Mouse (Mus musculus) heart, adult 8-10 months (tissue): ENCODE results near the gene Tbc1d1. TPM values are rescaled to one million over a fixed set of nuclear protein-coding genes. Genes with fewer than 3 reads are reported as not detected.
A peak's percentile ranks its signal among the peaks of the same experiment; 100 is the strongest.
"Not testable (repeated sequence)": the region's sequence is repeated elsewhere in the genome, so short reads cannot be mapped to it uniquely, and the experiment has no call there.

Experiments
- DNase-seq: peaks from one replicate; pipeline ENCODE4 v3.0.0; 2022; ENCODE audit warnings: low spot score
- total RNA-seq, 4 experiments: library from RNA; stranded (reverse); gene quantifications; 2 replicates each; pipeline ENCODE4 v1.2.4; 2022

Gene Tbc1d1
- total RNA-seq, 4 experiments from 2014 or later, result 11.1 to 15.7 (median 13.5) TPM

DNA sequence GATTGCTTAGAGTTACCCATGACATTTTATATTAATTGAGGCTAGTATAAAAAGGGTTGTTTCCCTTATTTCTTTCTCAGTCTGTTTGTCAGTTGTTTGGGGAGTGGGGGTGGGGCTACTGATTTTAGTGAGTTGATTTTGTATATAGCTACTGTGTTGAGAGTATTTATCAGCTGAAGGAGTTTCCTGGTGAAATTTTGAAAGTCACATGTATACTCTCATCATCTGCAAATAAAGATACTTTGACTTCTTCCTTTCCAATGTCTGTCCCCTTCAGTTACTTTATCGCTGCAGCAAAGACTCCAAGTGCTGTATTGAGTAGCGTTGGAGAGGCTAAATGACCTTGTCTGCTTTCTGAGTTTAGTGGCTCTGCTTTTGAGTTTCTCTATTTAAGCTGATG lies 151.2 kb downstream of the Tbc1d1 start:
- DNase-seq, result no peak

DNA sequence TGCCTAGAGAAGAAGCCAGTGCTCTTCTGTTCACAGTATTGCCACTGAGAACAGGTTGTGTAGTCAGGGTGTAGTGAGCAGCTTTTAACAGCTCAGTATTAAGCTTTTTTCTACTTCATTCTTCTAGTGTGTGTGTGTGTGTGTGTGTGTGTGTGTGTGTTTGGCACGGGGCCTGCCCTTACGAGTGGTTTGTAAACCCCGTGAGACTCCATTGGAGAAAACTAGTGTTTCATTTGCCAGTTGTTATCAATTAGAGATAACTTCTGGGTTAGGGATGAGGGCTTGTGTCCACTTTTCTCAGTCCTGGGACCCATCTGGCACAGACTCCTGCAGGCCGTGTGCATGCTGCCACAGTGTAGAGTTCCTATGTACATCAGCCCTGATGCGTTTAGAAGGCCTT lies 156.2 kb downstream of the Tbc1d1 start:
- DNase-seq, result no peak

DNA sequence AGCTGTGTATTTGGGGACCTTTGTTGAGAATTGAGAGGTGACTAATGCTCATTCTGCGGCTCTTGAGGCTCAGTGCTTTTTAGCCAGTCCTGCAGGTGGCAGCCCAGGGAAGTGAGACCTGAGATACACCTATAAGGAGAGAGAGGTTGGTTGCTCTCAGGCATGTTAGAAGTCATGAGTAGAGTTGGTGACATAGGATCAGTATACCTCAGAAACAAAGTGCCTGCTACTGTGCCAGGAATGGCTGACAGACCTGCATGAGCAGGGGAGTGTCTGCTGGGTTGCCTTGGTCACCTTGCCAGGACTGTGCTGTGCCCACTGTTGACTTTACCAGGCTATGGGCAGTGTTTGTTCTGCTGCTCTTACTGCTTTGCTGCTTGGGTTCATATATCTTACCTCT lies 157.4 kb downstream of the Tbc1d1 start:
- DNase-seq, result no peak

DNA sequence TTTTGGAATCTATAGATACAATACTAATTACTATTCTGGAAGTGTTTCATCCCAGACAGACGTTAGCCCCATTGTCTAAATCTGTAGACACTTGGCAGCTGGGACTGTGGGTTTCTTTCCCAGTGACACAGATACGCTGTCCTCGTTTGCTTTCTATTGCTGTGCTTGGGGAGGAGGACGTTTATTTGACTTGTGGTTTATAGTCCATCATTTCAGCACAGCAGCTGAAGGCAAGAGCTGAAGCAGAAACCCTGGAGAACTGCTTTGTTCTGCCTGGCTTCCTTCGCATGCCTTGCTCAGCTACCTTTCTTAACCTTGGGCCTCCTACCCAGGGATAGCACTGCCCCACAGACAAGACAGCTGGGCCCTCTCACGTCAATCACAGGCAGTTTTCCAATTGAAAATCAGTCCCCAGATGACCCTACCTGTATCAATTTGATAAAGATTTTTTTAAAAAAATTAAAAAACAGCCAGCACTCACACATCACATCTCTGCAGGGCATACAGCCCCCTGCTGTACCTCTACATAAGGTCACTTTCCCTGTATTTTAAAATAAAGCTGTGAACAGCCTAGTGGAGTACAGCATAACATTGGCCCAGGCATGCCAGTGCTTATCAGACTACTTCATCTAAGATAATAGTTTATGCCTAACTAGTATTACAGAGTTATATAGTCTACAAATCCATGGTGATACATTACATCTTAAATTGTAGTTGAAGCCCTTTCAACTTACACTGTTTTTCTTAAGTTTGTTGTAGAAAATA lies 158.4 kb downstream of the Tbc1d1 start:
- DNase-seq, result no peak

DNA sequence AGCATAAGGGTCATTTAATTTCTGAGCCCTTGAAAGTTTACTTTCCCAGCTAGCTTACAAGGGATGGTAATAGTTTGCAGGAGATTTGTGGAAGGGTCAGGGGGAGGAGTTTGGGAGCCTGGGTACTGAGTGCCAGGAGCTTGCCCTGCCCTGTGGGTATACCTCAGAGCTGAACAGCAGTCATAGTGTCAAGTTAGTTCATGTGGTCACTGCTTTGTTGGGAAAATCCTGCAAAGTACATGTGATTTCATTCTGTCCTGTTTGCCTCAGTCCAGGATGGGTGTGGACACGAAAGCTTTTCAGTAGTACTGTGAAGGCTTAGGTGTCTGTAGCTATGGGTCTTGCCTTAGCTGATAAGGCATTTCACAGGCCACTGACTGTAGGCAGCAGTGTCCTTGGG lies 159.0 kb downstream of the Tbc1d1 start:
- no peak for DNase-seq

DNA sequence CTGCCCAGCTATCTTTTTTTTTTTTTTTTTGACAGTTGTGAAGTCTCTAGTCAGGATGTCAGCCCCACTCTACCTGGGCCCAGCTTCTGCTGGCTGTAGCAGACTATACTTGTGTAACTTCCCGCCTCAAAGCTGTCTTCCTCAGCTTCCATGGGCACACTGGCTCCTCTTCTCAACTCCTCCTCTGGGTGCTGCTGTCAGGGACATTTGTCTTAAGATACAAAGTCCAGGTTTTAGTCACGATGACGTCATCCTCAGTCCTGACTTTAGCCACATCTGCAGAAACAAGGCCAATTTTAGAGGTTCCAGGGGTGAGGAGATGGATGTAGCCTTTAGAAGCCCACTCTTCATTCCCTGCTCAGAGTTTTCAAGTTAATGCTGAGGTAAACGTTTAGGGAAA lies 167.2 kb downstream of the Tbc1d1 start:
- no peak for DNase-seq

DNA sequence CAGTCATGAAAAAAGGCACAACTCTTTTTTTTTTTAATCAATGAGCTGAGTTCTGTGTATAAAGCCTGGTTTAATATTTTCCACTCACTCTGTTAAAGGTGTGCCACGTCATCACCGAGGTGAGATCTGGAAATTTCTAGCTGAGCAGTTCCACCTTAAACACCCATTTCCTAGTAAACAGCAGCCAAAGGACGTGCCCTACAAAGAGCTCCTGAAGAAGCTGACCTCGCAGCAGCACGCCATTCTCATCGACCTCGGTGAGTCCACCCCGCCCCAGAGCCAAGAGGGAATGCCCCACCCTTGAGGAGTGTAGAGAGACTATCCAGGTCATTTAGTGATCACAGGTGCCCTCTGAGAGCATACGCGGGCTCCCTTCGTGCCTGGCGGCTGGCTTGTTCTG lies 168.2 kb downstream of the Tbc1d1 start:
- DNase-seq, result no peak

DNA sequence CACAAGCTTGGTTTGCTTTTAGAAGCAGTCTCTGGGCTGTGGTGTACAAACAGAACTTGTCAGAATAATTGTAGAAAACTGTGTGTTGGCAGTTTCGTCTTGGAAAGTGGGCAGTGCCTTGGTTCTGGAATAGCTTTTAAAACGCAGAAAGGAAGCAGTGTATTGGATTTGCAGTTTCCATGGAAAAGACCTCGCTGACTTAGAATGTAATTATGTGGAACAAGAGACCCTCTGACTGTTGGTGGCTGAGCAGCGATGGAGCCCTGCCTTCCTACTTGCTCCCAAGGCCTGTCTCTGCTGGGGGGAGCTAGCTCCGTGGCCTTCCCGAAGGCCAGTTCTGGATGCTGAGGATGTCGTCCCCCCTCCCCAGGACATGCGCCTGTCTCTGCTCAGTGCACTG lies 168.8 kb downstream of the Tbc1d1 start:
- no peak for DNase-seq

DNA sequence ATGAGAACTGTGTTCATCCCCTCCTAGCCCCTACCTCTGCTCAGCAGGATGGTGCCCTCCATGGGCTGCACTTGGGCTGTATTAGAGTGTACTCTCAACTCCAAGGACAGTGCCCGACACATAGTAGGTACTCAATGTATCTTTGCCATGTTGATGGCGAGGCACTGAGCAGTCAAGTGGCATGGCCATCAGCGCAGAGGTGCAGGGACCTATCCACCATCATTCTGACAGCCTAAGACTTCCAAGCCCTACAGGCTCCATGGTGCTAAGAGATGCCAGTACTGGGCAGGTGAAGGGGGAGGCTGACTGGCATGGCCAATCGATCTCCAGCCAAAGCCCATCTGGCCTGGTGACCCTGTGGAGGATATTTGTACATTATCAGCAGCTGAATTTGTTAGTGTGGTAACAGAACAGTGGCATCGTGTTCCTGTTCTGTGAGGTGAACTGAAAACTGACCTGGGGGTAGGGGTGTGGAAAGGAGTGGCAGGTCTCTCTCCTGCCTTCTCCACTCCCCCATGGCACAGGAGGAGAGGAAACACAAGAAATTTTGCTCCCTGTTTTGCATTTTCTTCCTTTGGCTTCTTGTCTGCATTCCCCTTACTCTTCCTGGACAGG lies 169.7 kb downstream of the Tbc1d1 start:
- DNase-seq, result no peak

DNA sequence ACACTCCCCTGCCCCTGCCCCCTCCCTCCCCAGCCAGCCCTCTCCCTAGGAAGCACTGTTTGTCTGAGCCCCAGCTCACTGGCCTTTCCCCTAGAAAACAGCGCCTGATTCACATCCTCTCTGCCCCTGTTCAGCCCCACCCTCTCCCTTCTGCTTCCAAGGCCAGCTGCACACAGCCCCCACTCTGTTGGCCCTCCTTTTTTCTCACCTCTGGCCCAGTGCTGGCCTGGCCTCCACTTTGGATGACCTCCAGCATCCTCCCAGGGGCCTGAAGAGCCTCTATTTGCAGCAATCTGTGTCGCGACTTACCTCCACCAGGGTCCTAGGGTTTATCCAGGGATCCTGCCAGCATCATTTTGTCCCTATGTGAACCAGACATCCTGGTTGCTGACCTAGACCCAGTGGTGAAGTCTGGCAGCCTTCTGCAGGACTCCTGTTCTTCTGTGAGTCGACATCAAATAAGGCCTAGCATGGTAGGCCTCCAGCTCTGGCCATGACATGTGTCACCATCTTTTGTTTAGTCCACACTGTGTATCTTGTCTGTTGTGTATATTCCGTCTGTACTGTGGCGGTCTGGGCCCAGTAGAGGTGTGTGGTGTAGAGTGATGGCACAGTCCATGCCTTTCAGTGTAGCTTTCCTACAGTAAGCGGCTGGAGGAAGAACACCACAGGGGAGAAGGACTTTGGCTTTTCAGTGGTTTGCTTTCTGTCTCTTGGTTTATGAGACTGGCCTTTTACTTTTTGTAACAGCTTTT lies 170.5 kb downstream of the Tbc1d1 start:
- peak; percentile 90 for DNase-seq

DNA sequence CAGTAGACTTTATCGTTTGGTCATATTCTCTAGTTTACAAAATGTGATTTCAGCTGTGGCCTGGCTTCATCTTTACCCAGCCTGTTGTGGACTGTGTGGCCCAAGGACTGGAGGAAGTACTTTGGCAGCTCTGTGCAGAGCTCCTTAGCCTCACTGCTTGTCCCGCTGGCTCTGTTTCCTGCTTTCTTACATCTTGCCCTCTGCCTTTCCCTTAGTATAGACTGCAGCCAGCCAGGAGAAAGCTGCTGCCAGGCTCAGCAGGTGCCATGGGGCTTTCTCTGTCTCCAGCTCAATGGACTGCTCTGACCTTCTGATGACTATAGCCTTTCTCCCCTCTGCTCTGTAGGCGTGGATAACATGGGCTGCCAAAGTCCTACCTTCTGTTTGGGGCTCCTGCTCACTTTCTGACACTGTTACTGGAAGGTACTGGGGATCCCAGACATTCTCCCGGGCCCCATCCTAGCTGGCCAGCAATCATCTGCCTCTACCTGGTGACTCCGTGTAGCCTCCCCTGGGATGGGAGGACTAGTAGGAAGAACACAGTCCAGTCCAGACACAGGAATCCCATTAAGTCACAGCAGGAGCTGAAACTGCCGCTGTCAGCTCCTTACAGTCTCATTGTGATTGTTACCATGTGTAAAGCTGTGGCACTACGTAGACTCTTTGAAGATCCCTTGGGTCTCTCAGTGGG lies 171.3 kb downstream of the Tbc1d1 start:
- DNase-seq, result no peak

DNA sequence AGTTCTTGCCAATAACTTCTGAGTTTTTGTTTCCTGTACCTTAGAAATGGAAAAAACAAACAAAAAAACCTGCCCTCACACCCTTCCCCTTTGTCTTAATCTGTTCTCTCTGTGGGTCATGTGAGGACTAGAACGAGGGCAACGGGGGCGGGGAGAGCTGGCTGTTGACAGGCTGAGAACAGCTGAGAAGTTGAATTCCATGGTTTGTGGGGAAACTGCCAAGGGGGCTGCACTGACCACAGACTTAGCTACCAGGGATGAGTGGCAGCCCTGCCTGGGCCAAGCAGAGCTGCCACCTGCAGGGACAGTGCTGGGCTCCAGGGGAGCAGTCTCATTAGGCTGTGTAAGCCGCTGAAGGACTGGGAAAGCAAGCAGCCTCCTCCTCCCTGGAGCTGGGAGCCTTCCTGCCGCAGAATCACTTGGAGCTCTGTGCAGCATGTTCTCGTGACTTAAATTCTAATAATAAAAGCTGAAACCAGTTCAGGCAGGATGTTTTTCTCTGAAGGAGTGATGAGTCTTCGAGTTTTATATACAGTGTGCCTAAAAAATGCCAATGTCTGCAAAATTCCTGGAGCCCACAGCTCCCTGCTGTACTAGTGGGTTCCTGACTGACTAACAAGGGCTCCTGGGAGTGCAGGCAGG lies 180.8 kb downstream of the Tbc1d1 start:
- DNase-seq, result peak; percentile 85

DNA sequence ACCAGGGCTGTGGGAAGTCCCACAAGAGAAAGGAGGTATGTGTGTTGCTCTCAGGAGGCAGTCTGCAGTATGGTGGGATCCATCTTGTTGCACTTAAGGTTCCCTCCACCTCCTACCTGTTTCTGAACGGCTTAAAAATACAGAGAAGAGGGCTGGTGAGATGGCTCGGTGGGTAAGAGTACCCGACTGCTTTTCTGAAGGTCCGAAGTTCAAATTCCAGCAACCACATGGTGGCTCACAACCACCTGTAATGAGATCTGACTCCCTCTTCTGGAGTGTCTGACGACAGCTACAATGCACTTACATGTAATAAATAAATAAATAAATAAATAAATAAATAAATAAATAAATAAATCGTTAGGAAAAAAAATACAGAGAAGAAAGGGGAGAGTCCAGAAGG lies 182.7 kb downstream of the Tbc1d1 start:
- not testable (repeated sequence) for DNase-seq

DNA sequence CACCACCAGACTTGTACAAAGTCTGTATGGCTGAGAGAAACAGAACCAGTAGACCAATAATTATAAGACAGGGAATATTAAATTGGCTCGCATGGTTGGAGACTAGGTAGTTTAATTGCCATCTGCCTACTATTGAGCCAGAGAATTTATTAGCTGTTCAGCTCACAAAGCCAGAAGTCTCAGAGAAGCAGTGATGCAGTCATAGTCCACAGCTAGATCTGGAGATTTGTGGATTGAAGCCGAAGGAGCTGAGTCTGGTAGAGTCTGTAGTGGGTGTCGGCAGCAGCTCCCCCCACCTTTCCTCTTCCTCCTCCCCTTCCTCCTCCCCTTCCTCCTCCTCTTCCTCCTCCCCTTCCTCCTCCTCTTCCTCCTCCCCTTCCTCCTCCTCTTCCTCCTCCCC lies 184.3 kb downstream of the Tbc1d1 start:
- DNase-seq, result no peak

DNA sequence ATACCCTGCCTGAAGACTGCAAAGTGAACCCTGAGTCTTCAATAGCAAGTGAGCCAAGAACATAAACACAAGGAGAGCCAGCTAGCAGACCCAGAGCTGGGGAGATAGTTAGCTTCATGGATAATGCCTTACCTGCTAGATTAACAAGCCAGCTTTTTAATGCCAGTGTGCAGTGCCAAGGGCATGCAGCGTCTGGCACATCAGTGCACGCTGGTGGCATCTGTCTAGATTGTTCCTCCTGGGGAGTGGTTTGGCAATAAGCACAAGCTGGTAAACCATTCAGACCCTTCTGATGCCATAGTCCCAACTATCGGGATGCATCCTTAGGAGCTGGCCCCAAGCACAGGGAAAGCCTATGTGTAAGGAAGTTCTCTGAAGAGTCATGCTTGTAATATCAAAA lies 185.6 kb downstream of the Tbc1d1 start:
- DNase-seq, result no peak

DNA sequence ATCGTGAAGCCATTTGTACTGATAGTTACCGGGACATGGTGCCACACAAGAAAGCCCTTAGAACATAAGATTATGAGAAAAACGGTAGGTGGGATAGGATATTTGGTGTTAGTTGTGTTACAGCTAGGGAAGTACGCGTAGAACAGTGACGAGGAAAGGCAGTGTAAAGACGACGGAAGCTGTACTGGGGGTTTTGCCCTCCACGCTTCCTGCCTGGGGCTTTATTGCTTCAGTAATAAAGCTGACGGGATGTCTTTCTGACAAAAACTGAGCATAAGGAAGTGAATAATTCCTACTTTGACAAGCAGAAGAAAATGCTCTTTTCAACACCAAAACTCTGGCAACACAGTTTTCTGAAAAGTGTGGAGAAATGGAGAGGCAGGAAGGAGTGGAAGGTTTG lies 186.0 kb downstream of the Tbc1d1 start:
- DNase-seq, result no peak

DNA sequence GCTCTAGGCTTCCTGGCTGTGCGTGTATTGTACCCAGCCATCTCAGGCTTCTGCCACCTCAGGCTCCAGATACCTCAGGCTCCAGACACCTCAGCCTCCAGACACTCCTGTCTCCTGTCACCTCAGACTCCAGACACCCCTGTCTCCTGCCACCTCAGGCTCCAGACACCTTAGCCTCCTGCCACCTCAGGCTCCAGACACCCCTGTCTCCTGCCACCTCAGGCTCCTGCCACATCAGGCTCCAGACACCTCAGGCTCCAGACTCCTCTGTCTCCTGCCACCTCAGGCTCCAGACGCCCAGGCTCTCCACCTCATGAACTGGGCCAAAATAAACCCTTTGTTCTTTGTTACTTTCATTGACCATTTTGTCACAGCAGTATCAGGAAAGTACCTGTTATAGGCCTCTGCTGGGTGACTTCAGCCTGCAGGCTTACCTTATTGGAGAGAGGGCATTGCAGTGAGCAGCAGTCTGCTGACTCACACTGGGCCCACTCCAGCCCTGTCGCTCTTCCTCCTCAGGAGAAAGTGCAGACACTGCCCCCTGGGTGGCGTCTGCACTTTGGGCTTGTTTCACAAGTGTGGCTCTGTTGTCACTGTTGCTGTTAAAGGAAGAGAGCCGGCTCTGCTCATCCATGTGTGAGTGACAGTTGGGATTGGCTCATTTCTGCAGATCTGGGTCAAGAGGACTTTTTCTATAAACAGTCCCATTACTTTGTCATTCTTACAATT lies 188.0 kb downstream of the Tbc1d1 start:
- no peak for DNase-seq

DNA sequence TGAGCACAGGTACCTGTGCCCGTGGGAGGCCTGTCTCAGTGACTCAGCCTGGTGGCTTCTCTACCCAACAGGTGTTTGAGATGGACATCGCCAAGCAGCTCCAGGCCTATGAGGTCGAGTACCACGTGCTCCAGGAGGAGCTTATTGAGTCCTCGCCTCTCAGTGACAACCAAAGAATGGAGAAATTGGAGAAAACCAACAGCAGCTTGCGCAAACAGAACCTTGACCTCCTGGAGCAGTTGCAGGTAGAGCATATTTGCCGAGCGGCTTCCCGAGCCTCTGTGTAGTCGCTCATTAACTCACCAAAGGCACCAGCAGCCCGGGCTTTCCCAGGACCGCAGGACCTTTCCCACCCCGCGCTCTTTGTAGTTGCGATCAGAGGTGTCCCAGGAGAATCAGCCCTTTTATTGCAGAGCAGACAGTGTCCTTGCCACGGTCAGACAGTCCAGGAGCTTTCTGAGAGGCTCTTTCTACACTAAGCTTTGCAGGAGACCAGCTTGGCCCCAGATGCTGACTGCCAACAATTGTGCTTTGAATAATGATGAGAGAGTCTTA lies 189.2 kb downstream of the Tbc1d1 start:
- DNase-seq, result no peak

DNA sequence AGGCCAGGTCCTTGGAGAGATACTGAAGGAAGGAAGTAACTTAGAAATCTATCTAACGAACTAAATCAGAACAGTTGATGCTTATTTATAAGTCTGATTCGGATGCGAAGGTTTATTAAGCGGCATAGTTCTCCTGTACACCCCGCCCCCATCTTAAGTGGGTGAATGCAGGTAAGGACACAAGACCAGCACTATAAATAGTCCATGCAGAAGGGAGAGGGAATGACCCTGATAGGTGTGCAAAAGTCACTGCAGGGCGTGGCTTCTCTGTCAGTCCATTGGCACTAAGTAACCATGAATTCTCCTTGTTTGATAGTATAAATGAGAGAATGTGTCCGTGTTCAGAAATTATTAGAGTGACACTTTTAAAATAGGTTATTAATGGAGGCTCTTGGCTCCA lies 189.7 kb downstream of the Tbc1d1 start:
- DNase-seq, result no peak

DNA sequence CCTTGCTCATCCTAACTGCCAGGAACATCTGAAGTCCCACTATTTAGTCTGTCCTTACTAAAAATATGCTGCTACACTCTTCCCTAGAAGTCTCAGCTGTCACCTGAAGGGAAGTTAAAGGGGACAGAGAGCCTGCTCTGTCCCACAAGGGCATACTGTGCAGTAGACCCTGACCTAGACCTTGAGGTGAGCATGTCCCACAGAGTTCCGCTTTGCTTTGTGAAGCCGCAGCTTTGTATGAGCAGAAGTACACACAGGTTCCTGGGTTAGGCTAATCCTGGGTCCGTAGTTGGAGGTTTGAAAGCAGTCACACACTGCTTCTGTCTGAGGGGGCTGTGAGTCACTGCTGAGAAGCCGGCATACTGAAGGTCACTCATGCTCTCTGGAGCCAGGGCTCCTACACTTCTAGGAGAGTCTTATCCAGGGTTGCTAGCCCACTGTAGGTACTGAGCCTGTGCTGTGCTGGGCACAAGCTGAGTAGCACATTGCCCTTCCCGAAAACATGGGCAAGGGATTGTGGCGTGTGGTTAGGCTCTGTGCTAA lies 190.3 kb downstream of the Tbc1d1 start:
- DNase-seq, result no peak
